Mouse (Mus musculus) embryonic facial prominence, embryonic 13.5 days (tissue): ENCODE results near the gene Zbtb38. TPM values are rescaled to one million over a fixed set of nuclear protein-coding genes. Genes with fewer than 3 reads are reported as not detected.
"Not testable (repeated sequence)": the region's sequence is repeated elsewhere in the genome, so short reads cannot be mapped to it uniquely, and the experiment has no call there.

Source experiments
- ATAC-seq: fragments of 200-750 bp; cut with Nextera tagmentation; 2 replicates; pipeline ENCODE4 v1.8.0; 2017; ENCODE audit warnings: low read depth; ENCODE audit not compliant: insufficient number of reproducible peaks, insufficient read depth, low FRiP score, low TSS enrichment
- H3K27ac ChIP-seq: fragments of 300-500 bp; sonication (generic); 2 replicates; pipeline ENCODE4 v1.5.1; 2015; ENCODE audit warnings: moderate library complexity, mild to moderate bottlenecking, inconsistent platforms
- H3K27me3 ChIP-seq: fragments of 300-500 bp; sonication (generic); 2 replicates; pipeline ENCODE4 v1.6.1; 2015; ENCODE audit warnings: mild to moderate bottlenecking, inconsistent platforms
- H3K36me3 ChIP-seq: fragments of 300-500 bp; sonication (generic); 2 replicates; pipeline ENCODE4 v1.6.1; 2015; ENCODE audit warnings: mild to moderate bottlenecking, inconsistent platforms
- H3K4me1 ChIP-seq: fragments of 300-500 bp; sonication (generic); 2 replicates; pipeline ENCODE4 v1.6.1; 2015; ENCODE audit warnings: inconsistent platforms
- H3K4me2 ChIP-seq: fragments of 300-500 bp; sonication (generic); 2 replicates; pipeline ENCODE4 v1.6.1; 2015; ENCODE audit warnings: moderate library complexity, mild to moderate bottlenecking, inconsistent platforms
- H3K4me3 ChIP-seq: fragments of 300-500 bp; sonication (generic); 2 replicates; pipeline ENCODE4 v1.5.1; 2015; ENCODE audit warnings: mild to moderate bottlenecking, inconsistent platforms
- H3K9ac ChIP-seq: fragments of 300-500 bp; sonication (generic); 2 replicates; pipeline ENCODE4 v1.6.1; 2015; ENCODE audit warnings: mild to moderate bottlenecking, inconsistent platforms
- H3K9me3 ChIP-seq: fragments of 300-500 bp; sonication (generic); 2 replicates; pipeline ENCODE4 v1.6.1; 2016; ENCODE audit warnings: inconsistent platforms
- WGBS: fragments of 180-500 bp; shearing (Covaris S2); methylation state at CpG from one replicate; pipeline ENCODE4 v1.1.7; 2015; ENCODE audit warnings: mixed read lengths; 5-methylcytosine and 5-hydroxymethylcytosine counted together
- polyA plus RNA-seq: library from polyadenylated mRNA; unstranded; fragments of >200 nt; fragmentation: Nextera tagmentation; extraction: Ambion mirVana; gene quantifications from 2 replicates; pipeline ENCODE4 v1.2.1, GENCODE M21; 2015

Gene Zbtb38
- polyA plus RNA-seq, 1 experiment from 2014 or later, result 14.6 TPM

- Histone ChIP-seq H3K4me3 (peak overlapping the region; percentile 41), H3K27me3 (no peaks in the 10 kb centered on the region), H3K4me1 (peaks cover 4% of the 10 kb centered on the region; the same call in 1 of the 2 replicates), H3K36me3 (no peaks in the 10 kb centered on the region), H3K9me3 (no peaks in the 10 kb centered on the region), H3K27ac (peak overlapping the region; percentile 82), H3K9ac (peak overlapping the region; percentile 59; the same call in 1 of the 2 replicates), H3K4me2 (peak overlapping the region; percentile 60)
- WGBS, result 1% methylated on average over 15 of the region's 15 CpGs
- peak; percentile 100 for ATAC-seq
These were observed 82.8 kb downstream of the Zbtb38 start for GRCm38 (mm10) chr9:96669877-96670276.

GRCm38 (mm10) chr9:96668628-96669027, 84.0 kb downstream of the Zbtb38 start:
- no peaks in the 10 kb centered on the region for H3K9me3 ChIP-seq
- WGBS, result 46% methylated on average over 5 of the region's 5 CpGs
- H3K36me3 ChIP-seq, result no peaks in the 10 kb centered on the region
- peaks cover 4% of the 10 kb centered on the region; the same call in 1 of the 2 replicates for H3K4me1 ChIP-seq
- no peak overlapping the region for H3K4me2 ChIP-seq
- no peak overlapping the region for H3K4me3 ChIP-seq
- 0 out of 2 replicates have a peak overlapping the region, but pooled peaks have one; percentile 3 for H3K9ac ChIP-seq
- H3K27ac ChIP-seq, result no peak overlapping the region
- no peaks in the 10 kb centered on the region for H3K27me3 ChIP-seq
- no peak for ATAC-seq

GRCm38 (mm10) chr9:96660510-96661244, 92.0 kb downstream of the Zbtb38 start:
- H3K4me2 ChIP-seq, result no peak overlapping the region
- no peaks in the 10 kb centered on the region for H3K9me3 ChIP-seq
- no peaks in the 10 kb centered on the region for H3K4me1 ChIP-seq
- 63% methylated on average over 10 of the region's 10 CpGs for WGBS
- no peaks in the 10 kb centered on the region for H3K36me3 ChIP-seq
- no peaks in the 10 kb centered on the region for H3K27me3 ChIP-seq
- H3K27ac ChIP-seq, result no peak overlapping the region
- no peak overlapping the region for H3K9ac ChIP-seq
- ATAC-seq, result no peak
- H3K4me3 ChIP-seq, result no peak overlapping the region

- Histone ChIP-seq H3K9me3 (no peaks in the 10 kb centered on the region), H3K4me3 (no peak overlapping the region), H3K9ac (no peak overlapping the region), H3K4me2 (no peak overlapping the region), H3K36me3 (no peaks in the 10 kb centered on the region), H3K27me3 (no peaks in the 10 kb centered on the region), H3K27ac (no peak overlapping the region), H3K4me1 (no peaks in the 10 kb centered on the region)
- no peak for ATAC-seq
- WGBS, result 57% methylated on average over 2 of the region's 2 CpGs
These were observed 92.8 kb downstream of the Zbtb38 start for GRCm38 (mm10) chr9:96659801-96660200.

- Histone ChIP-seq H3K4me2 (no peak overlapping the region), H3K27me3 (no peaks in the 10 kb centered on the region), H3K27ac (no peak overlapping the region), H3K9me3 (no peaks in the 10 kb centered on the region), H3K4me3 (no peak overlapping the region), H3K36me3 (no peaks in the 10 kb centered on the region), H3K9ac (no peak overlapping the region), H3K4me1 (no peaks in the 10 kb centered on the region)
- ATAC-seq, result no peak
- 68% methylated on average over 4 of the region's 4 CpGs for WGBS
These were observed 99.1 kb downstream of the Zbtb38 start for GRCm38 (mm10) chr9:96653538-96653937.

GRCm38 (mm10) chr9:96652763-96653162, 99.9 kb downstream of the Zbtb38 start:
- Histone ChIP-seq H3K9ac (no peak overlapping the region), H3K9me3 (no peaks in the 10 kb centered on the region), H3K36me3 (no peaks in the 10 kb centered on the region), H3K4me1 (no peaks in the 10 kb centered on the region), H3K27me3 (no peaks in the 10 kb centered on the region), H3K4me2 (no peak overlapping the region), H3K27ac (no peak overlapping the region), H3K4me3 (no peak overlapping the region)
- WGBS, result 66% methylated on average over 6 of the region's 6 CpGs
- no peak for ATAC-seq

- no peak overlapping the region for H3K4me3 ChIP-seq
- H3K4me2 ChIP-seq, result no peak overlapping the region
- H3K36me3 ChIP-seq, result no peaks in the 10 kb centered on the region
- no peak for ATAC-seq
- 74% methylated on average over 7 of the region's 7 CpGs for WGBS
- H3K4me1 ChIP-seq, result no peaks in the 10 kb centered on the region
- H3K9me3 ChIP-seq, result no peaks in the 10 kb centered on the region
- H3K9ac ChIP-seq, result no peak overlapping the region
- H3K27me3 ChIP-seq, result no peaks in the 10 kb centered on the region
- no peak overlapping the region for H3K27ac ChIP-seq
These were observed 101.8 kb downstream of the Zbtb38 start for GRCm38 (mm10) chr9:96650807-96651206.

GRCm38 (mm10) chr9:96649924-96650323, 102.7 kb downstream of the Zbtb38 start:
- Histone ChIP-seq H3K36me3 (no peaks in the 10 kb centered on the region), H3K27me3 (no peaks in the 10 kb centered on the region), H3K9ac (no peak overlapping the region), H3K9me3 (no peaks in the 10 kb centered on the region), H3K4me1 (no peaks in the 10 kb centered on the region), H3K4me2 (no peak overlapping the region), H3K4me3 (no peak overlapping the region), H3K27ac (no peak overlapping the region)
- ATAC-seq, result no peak
- 61% methylated on average over 9 of the region's 9 CpGs for WGBS

- no peaks in the 10 kb centered on the region for H3K4me1 ChIP-seq
- WGBS, result 86% methylated on average over 4 of the region's 4 CpGs
- ATAC-seq, result no peak
- H3K9me3 ChIP-seq, result no peaks in the 10 kb centered on the region
- H3K4me2 ChIP-seq, result no peak overlapping the region
- H3K36me3 ChIP-seq, result no peaks in the 10 kb centered on the region
- H3K4me3 ChIP-seq, result no peak overlapping the region
- H3K27ac ChIP-seq, result no peak overlapping the region
- no peaks in the 10 kb centered on the region for H3K27me3 ChIP-seq
- H3K9ac ChIP-seq, result no peak overlapping the region
These were observed 103.3 kb downstream of the Zbtb38 start for GRCm38 (mm10) chr9:96649362-96649761.

GRCm38 (mm10) chr9:96646668-96647295, 105.8 kb downstream of the Zbtb38 start:
- Histone ChIP-seq H3K4me2 (no peak overlapping the region), H3K9me3 (no peaks in the 10 kb centered on the region), H3K4me1 (no peaks in the 10 kb centered on the region), H3K36me3 (no peaks in the 10 kb centered on the region), H3K4me3 (no peak overlapping the region), H3K27me3 (no peaks in the 10 kb centered on the region), H3K9ac (no peak overlapping the region), H3K27ac (no peak overlapping the region)
- 50% methylated on average over 2 of the region's 2 CpGs for WGBS
- ATAC-seq, result no peak

GRCm38 (mm10) chr9:96644840-96645239, 107.8 kb downstream of the Zbtb38 start:
- no peaks in the 10 kb centered on the region for H3K36me3 ChIP-seq
- no peak overlapping the region for H3K27ac ChIP-seq
- H3K4me1 ChIP-seq, result no peaks in the 10 kb centered on the region
- 89% methylated on average over 2 of the region's 2 CpGs for WGBS
- H3K9me3 ChIP-seq, result no peaks in the 10 kb centered on the region
- no peak overlapping the region for H3K4me2 ChIP-seq
- H3K4me3 ChIP-seq, result no peak overlapping the region
- no peak overlapping the region for H3K9ac ChIP-seq
- no peaks in the 10 kb centered on the region for H3K27me3 ChIP-seq
- no peak for ATAC-seq

GRCm38 (mm10) chr9:96644002-96644401, 108.6 kb downstream of the Zbtb38 start:
- not testable (repeated sequence) for ATAC-seq, H3K27me3 ChIP-seq, H3K9me3 ChIP-seq, H3K36me3 ChIP-seq, H3K4me2 ChIP-seq, H3K4me1 ChIP-seq, H3K4me3 ChIP-seq, H3K9ac ChIP-seq, H3K27ac ChIP-seq
- 93% methylated on average over 3 of the region's 3 CpGs for WGBS
